Mouse (Mus musculus): ENCODE measurements around the gene Blm. TPM values are rescaled to one million over a fixed set of nuclear protein-coding genes. Genes with fewer than 3 reads are reported as not detected.
A peak's percentile ranks its signal among the peaks of the same experiment; 100 is the strongest.

The Blm gene
- 2.7 and 3.1 TPM in 2 replicates for polyA plus RNA-seq (2015; fragmentation: Nextera tagmentation; extraction: Ambion mirVana)

DNA sequence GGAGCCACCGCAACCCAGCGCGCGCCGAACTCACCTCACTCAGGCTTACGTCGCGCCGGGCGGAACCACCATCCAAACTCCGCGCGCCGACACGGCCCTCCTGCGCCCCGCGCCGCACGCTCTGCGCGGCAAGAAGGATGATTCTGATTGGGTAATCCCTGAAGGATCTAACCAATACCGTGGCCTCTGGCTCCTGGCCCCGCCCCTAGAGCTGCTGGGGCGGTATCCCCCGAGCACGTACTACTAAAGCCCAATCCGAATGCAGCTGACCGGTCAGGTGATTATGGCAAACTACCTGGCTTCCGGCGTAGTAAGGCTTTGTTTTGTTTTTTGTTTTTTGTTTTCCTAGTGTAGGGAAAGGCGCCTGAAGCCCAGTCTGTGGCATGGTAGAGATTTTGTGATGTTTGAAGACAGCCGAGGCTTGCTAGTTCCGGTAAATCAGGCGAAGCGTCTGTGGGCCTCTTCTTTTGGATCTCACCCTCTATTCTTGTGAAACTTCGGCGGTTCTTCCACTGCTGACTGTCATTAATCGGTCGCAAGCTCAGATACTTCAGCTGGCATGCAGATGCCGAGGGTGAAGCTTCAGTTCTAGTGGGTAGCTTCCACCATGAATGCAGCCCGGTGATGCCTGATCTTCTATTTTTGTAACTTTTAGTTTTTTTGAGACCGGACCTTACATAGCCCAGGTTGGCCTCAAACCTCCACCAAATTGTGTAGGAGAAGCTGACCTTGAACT is at the start of gene Blm:
TSS of gene Blm (minus strand) at position 111 of the 736 bp plus-strand sequence.
- TF ChIP-seq CTCF (IDR thresholded peaks at IDR 0.05; ENCODE audit: low read depth): no peak
- H3K27ac ChIP-seq (ENCODE audit: low read depth, low read length): peak within 1 kb of the TSS; percentile 70
- H3K4me2 ChIP-seq (replicated peaks; ENCODE audit: low read depth): peak within 1 kb of the TSS; percentile 87
- H3K36me3 ChIP-seq (ENCODE audit: control insufficient read depth, insufficient read depth): no peaks in the 10 kb centered on the region
- H3K4me1 ChIP-seq (replicated peaks; ENCODE audit: control insufficient read depth, insufficient read depth, low read length): peaks cover 7% of the 10 kb centered on the region; the same call in 1 of the 2 replicates
- ATAC-seq: peak; percentile 100
- peak within 1 kb of the TSS; percentile 71 for H3K4me3 ChIP-seq (ENCODE audit: low read depth, low read length)
- no peaks in the 10 kb centered on the region for H3K9me3 ChIP-seq (ENCODE audit: control insufficient read depth)
- H3K27me3 ChIP-seq (replicated peaks; ENCODE audit: control insufficient read depth, insufficient read depth, low read length): no peaks in the 10 kb centered on the region
- H3K9ac ChIP-seq (ENCODE audit: low read depth, low read length): peak within 1 kb of the TSS; percentile 75
- under 1% methylated on average over 43 of the region's 43 CpGs for WGBS

GRCm38 (mm10) chr7:80583981-80584380 is 49.1 kb upstream of the Blm start:
- H3K27ac ChIP-seq (ENCODE audit: low read depth, low read length): no peak overlapping the region
- no peak overlapping the region for H3K4me3 ChIP-seq (ENCODE audit: low read depth, low read length)
- H3K27me3 ChIP-seq (replicated peaks; ENCODE audit: control insufficient read depth, insufficient read depth, low read length): no peaks in the 10 kb centered on the region
- H3K4me2 ChIP-seq (replicated peaks; ENCODE audit: low read depth): no peak overlapping the region
- peaks cover 7% of the 10 kb centered on the region; the same call in 1 of the 2 replicates for H3K36me3 ChIP-seq (ENCODE audit: control insufficient read depth, insufficient read depth)
- TF ChIP-seq CTCF (IDR thresholded peaks at IDR 0.05; ENCODE audit: low read depth): peak; percentile 92
- WGBS: 37% methylated on average over 6 of the region's 6 CpGs
- no peak for ATAC-seq
- no peak overlapping the region for H3K9ac ChIP-seq (ENCODE audit: low read depth, low read length)
- H3K4me1 ChIP-seq (replicated peaks; ENCODE audit: control insufficient read depth, insufficient read depth, low read length): no peaks in the 10 kb centered on the region
- no peaks in the 10 kb centered on the region for H3K9me3 ChIP-seq (ENCODE audit: control insufficient read depth)

DNA sequence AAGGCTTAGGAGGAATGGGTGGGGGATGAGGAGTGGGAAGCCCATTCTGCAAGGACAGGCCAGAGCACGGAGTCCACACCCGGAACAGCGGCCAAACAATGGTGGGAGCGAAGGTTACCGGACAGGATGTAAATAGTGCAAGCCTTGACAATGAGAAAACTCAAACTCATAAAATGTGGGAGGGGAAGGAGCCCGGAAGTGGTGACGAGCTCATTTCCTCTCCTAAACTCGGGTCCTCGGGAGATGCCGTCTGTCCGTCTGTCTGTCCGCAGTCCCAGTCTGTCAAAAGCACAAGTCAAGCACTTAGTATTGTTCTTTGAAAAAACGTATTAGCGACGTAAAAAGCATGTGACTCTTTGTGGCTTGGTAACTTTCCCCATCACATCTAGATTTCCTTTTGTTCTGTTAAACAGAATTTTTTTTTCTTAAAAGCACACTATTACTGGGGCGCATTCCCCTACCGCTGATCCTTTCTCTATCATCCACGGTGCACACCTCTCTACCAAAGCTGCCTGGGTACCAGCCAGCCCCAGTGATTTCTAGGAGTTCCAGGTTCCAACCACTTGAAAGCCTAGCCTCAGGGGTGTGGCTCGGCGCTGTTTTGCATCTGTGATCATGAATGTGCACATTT is 48.0 kb upstream of the Blm start:
- no peak overlapping the region for H3K4me3 ChIP-seq (ENCODE audit: low read depth, low read length)
- no peak for ATAC-seq
- TF ChIP-seq CTCF (IDR thresholded peaks at IDR 0.05; ENCODE audit: low read depth): no peak
- H3K9ac ChIP-seq (ENCODE audit: low read depth, low read length): peak overlapping the region; percentile 22; the same call in 1 of the 2 replicates
- H3K4me2 ChIP-seq (replicated peaks; ENCODE audit: low read depth): peak overlapping the region; percentile 51
- no peaks in the 10 kb centered on the region for H3K9me3 ChIP-seq (ENCODE audit: control insufficient read depth)
- H3K27ac ChIP-seq (ENCODE audit: low read depth, low read length): no peak overlapping the region
- 38% methylated on average over 20 of the region's 20 CpGs for WGBS
- no peaks in the 10 kb centered on the region for H3K36me3 ChIP-seq (ENCODE audit: control insufficient read depth, insufficient read depth)
- H3K4me1 ChIP-seq (replicated peaks; ENCODE audit: control insufficient read depth, insufficient read depth, low read length): no peaks in the 10 kb centered on the region
- H3K27me3 ChIP-seq (replicated peaks; ENCODE audit: control insufficient read depth, insufficient read depth, low read length): no peaks in the 10 kb centered on the region

DNA sequence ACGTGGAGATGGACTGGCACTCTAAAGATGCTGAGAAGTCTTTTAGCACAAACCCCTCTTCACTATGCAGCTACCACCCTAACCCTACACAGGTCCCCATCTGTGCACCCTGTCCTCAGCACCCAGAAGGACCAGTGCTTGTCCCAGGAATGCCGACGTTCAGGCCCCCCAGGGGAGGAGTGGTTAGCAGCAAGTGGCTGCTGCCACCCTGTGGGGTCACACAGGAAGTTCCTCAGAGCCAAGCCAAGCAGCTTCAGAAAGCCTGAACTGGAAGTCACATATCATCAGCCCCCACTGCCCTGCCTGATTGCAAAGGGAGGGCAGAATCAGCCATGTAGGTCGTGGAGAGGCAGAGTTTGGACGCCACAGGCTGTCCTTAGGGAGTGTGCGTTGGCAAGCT is 45.4 kb upstream of the Blm start:
- 20% methylated on average over 6 of the region's 6 CpGs for WGBS
- peak; percentile 82 for TF ChIP-seq CTCF (IDR thresholded peaks at IDR 0.05; ENCODE audit: low read depth)
- no peak for ATAC-seq

DNA sequence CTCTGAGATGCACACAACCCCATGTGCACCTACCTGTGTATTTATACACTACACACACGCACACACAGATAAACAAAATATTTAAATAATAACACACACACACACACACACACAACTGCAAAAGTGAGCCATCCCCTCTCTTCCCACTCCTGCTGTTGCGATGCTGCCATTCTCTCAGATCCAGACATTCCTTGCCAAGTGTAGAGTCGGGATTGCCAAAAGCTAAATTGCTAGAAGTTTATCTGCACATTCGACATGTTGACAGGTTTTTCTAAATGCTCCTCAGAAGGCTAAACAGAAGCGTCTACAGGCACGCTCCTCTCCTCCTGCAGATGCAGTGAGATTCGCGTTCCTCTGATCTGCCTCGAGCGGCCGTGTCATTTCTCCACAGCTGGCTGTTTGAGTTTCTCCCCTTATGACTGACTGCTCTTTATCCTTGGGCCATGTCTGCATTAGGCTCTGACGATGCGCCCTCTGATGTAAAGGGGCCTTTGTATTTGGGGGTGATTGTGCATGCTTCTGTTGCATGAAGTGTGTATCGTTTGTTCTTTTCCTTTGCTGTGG is 42.6 kb upstream of the Blm start:
- H3K36me3 ChIP-seq (ENCODE audit: control insufficient read depth, insufficient read depth): no peaks in the 10 kb centered on the region
- no peak overlapping the region for H3K4me3 ChIP-seq (ENCODE audit: low read depth, low read length)
- H3K27ac ChIP-seq (ENCODE audit: low read depth, low read length): no peak overlapping the region
- no peak for TF ChIP-seq CTCF (IDR thresholded peaks at IDR 0.05; ENCODE audit: low read depth)
- 63% methylated on average over 14 of the region's 14 CpGs for WGBS
- no peaks in the 10 kb centered on the region for H3K9me3 ChIP-seq (ENCODE audit: control insufficient read depth)
- H3K4me2 ChIP-seq (replicated peaks; ENCODE audit: low read depth): no peak overlapping the region
- ATAC-seq: no peak
- no peak overlapping the region for H3K9ac ChIP-seq (ENCODE audit: low read depth, low read length)
- no peaks in the 10 kb centered on the region for H3K4me1 ChIP-seq (replicated peaks; ENCODE audit: control insufficient read depth, insufficient read depth, low read length)
- H3K27me3 ChIP-seq (replicated peaks; ENCODE audit: control insufficient read depth, insufficient read depth, low read length): no peaks in the 10 kb centered on the region

More for the DNA sequence above, 45.4 kb upstream of the Blm start:
- Histone ChIP-seq H3K36me3 (ENCODE audit: control insufficient read depth, insufficient read depth) (no peaks in the 10 kb centered on the region), H3K9ac (ENCODE audit: low read depth, low read length) (no peak overlapping the region), H3K9me3 (ENCODE audit: control insufficient read depth) (no peaks in the 10 kb centered on the region), H3K4me2 (replicated peaks; ENCODE audit: low read depth) (no peak overlapping the region), H3K27ac (ENCODE audit: low read depth, low read length) (no peak overlapping the region), H3K4me1 (replicated peaks; ENCODE audit: control insufficient read depth, insufficient read depth, low read length) (no peaks in the 10 kb centered on the region), H3K27me3 (replicated peaks; ENCODE audit: control insufficient read depth, insufficient read depth, low read length) (no peaks in the 10 kb centered on the region), H3K4me3 (ENCODE audit: low read depth, low read length) (no peak overlapping the region)

GRCm38 (mm10) chr7:80576626-80577025 is 41.7 kb upstream of the Blm start:
- no peak for ATAC-seq
- TF ChIP-seq CTCF (IDR thresholded peaks at IDR 0.05; ENCODE audit: low read depth): no peak
- Histone ChIP-seq H3K36me3 (ENCODE audit: control insufficient read depth, insufficient read depth) (no peaks in the 10 kb centered on the region), H3K4me1 (replicated peaks; ENCODE audit: control insufficient read depth, insufficient read depth, low read length) (no peaks in the 10 kb centered on the region), H3K9ac (ENCODE audit: low read depth, low read length) (no peak overlapping the region), H3K4me3 (ENCODE audit: low read depth, low read length) (no peak overlapping the region), H3K9me3 (ENCODE audit: control insufficient read depth) (no peaks in the 10 kb centered on the region), H3K4me2 (replicated peaks; ENCODE audit: low read depth) (no peak overlapping the region), H3K27ac (ENCODE audit: low read depth, low read length) (no peak overlapping the region), H3K27me3 (replicated peaks; ENCODE audit: control insufficient read depth, insufficient read depth, low read length) (no peaks in the 10 kb centered on the region)
- WGBS: 68% methylated on average over 3 of the region's 3 CpGs

Measured in intestine, postnatal 0 days (tissue).